Mouse (Mus musculus): ENCODE measurements around the gene Lipe.

GRCm38 (mm10) chr7:25341000-25341784, 57.3 kb downstream of the Lipe start:
- TF ChIP-seq CTCF (IDR thresholded peaks at IDR 0.05; ENCODE audit: low read depth) = no peak
- TF ChIP-seq EP300 (IDR thresholded peaks at IDR 0.05; ENCODE audit: low read depth) = no peak
